7 mouse cellular contexts compared by ENCODE assay signal in genomic region chr2:114654365-114655239, GRCm38 (mm10). TPM values are rescaled to one million over a fixed set of nuclear protein-coding genes. Genes with fewer than 3 reads are reported as not detected.
DNase-seq lines count a peak whose midpoint lies in the region; ATAC-seq lines count a peak whose summit lies in the region.

Dph6 (minus strand) TSS chr2:114654964.

- WGBS in embryonic facial prominence, embryonic 11.5 days, result 2% methylated on average over 45 of the region's 45 CpGs
- under 1% methylated on average over 45 of the region's 45 CpGs for WGBS in limb, embryonic 10.5 days
- WGBS in midbrain, embryonic 13.5 days, result under 1% methylated on average over 45 of the region's 45 CpGs

- H3K4me1 ChIP-seq in embryonic facial prominence, embryonic 11.5 days (ENCODE audit: control insufficient read depth, insufficient read depth, low read length), result no peaks in the 10 kb centered on the region
- H3K4me1 ChIP-seq in limb, embryonic 10.5 days, result peaks cover 6% of the 10 kb centered on the region; the same call in 1 of the 2 replicates
- peaks cover 8% of the 10 kb centered on the region for H3K4me1 ChIP-seq in midbrain, embryonic 13.5 days (replicated peaks)

- no peaks in the 10 kb centered on the region for H3K27me3 ChIP-seq in embryonic facial prominence, embryonic 11.5 days (ENCODE audit: control insufficient read depth, insufficient read depth, low read length)
- no peaks in the 10 kb centered on the region for H3K27me3 ChIP-seq in limb, embryonic 10.5 days (ENCODE audit: low read depth, poor library complexity, severe bottlenecking)
- no peaks in the 10 kb centered on the region for H3K27me3 ChIP-seq in midbrain, embryonic 13.5 days

- peak within 1 kb of the TSS; percentile 77 for H3K27ac ChIP-seq in embryonic facial prominence, embryonic 11.5 days (replicated peaks; ENCODE audit: low read depth, low read length)
- peak within 1 kb of the TSS; percentile 98 for H3K27ac ChIP-seq in limb, embryonic 10.5 days
- peak within 1 kb of the TSS; percentile 79 for H3K27ac ChIP-seq in midbrain, embryonic 13.5 days

- H3K36me3 ChIP-seq in embryonic facial prominence, embryonic 11.5 days (replicated peaks; ENCODE audit: control insufficient read depth, insufficient read depth, low read depth, low read length), result no peaks in the 10 kb centered on the region
- H3K36me3 ChIP-seq in limb, embryonic 10.5 days, result no peaks in the 10 kb centered on the region
- no peaks in the 10 kb centered on the region for H3K36me3 ChIP-seq in midbrain, embryonic 13.5 days

- peak within 1 kb of the TSS; percentile 43 for H3K4me3 ChIP-seq in embryonic facial prominence, embryonic 11.5 days (ENCODE audit: low read depth, low read length)
- H3K4me3 ChIP-seq in limb, embryonic 10.5 days, result peak within 1 kb of the TSS; percentile 69
- H3K4me3 ChIP-seq in midbrain, embryonic 13.5 days (replicated peaks), result peak within 1 kb of the TSS; percentile 51

- peak; percentile 91 for DNase-seq in adrenal gland, postnatal 14 days
- DNase-seq in embryonic facial prominence, embryonic 11.5 days (ENCODE audit: low spot score), result peak; percentile 87
- peak; percentile 86 for DNase-seq in kidney, adult 11 months
- DNase-seq in limb, embryonic 10.5 days (ENCODE audit: low spot score), result peak; percentile 91
- peak; percentile 77 for DNase-seq in spleen, adult 12 weeks (ENCODE audit: low spot score)

- H3K9me3 ChIP-seq in embryonic facial prominence, embryonic 11.5 days (replicated peaks; ENCODE audit: control insufficient read depth, low read length), result no peaks in the 10 kb centered on the region
- no peaks in the 10 kb centered on the region for H3K9me3 ChIP-seq in limb, embryonic 10.5 days (replicated peaks)
- H3K9me3 ChIP-seq in midbrain, embryonic 13.5 days, result no peaks in the 10 kb centered on the region

- peak within 1 kb of the TSS; percentile 48 for H3K4me2 ChIP-seq in embryonic facial prominence, embryonic 11.5 days (ENCODE audit: low read depth, low read length)
- H3K4me2 ChIP-seq in midbrain, embryonic 13.5 days (replicated peaks), result peak within 1 kb of the TSS; percentile 54

- peak within 1 kb of the TSS; percentile 58 for H3K9ac ChIP-seq in embryonic facial prominence, embryonic 11.5 days (replicated peaks; ENCODE audit: low read length)
- peak within 1 kb of the TSS; percentile 67 for H3K9ac ChIP-seq in midbrain, embryonic 13.5 days (replicated peaks)

- peak; percentile 96 for ATAC-seq in embryonic facial prominence, embryonic 11.5 days (replicated peaks; ENCODE audit: insufficient number of reproducible peaks, low FRiP score, low TSS enrichment, low read depth)
- peak; percentile 95 for ATAC-seq in granulocyte monocyte progenitor cell, adult 5-6 weeks (replicated peaks; ENCODE audit: poor library complexity, severe bottlenecking)
- ATAC-seq in midbrain, embryonic 13.5 days, result peak; percentile 98

RNA-seq across cellular contexts. Expression of gene Dph6, which starts in this region (rescaled TPM):
- total RNA-seq in adrenal gland, postnatal 14 days (2021), result 14.5 and 15.6 TPM in 2 replicates
- 24.7 and 26.9 TPM in 2 replicates for polyA plus RNA-seq in embryonic facial prominence, embryonic 11.5 days (2014; fragmentation: Nextera tagmentation; extraction: Ambion mirVana)
- 30.4 and 43.2 TPM in 2 replicates for total RNA-seq in granulocyte monocyte progenitor cell, adult 5-6 weeks (2014; fragmentation: Nextera tagmentation)
- total RNA-seq in granulocyte monocyte progenitor cell, adult 5-6 weeks (2017), result 15.1 and 17.1 TPM in 2 replicates
- 21.9 and 23.7 TPM in 2 replicates for polyA plus RNA-seq in limb, embryonic 10.5 days (2016; fragmentation: Nextera tagmentation; extraction: Ambion mirVana)
- polyA plus RNA-seq in midbrain, embryonic 13.5 days (2015; fragmentation: Nextera tagmentation; extraction: Ambion mirVana), result 17.8 and 17.9 TPM in 2 replicates

Comparison
In these comparisons a context has a peak if more than half of its experiments do, and no peak if none do; other contexts are left out.
1. Peak in every context shown above with its lines: DNase-seq, ATAC-seq, H3K4me3 ChIP-seq and H3K27ac ChIP-seq.